Mouse (Mus musculus): Measurements from ENCODE around the gene Acot8. TPM values are rescaled to one million over a fixed set of nuclear protein-coding genes. Genes with fewer than 3 reads are reported as not detected.

Acot8 gene
- 24.1 and 26.4 TPM in 2 replicates for polyA plus RNA-seq (2015; fragmentation: Nextera tagmentation; extraction: Ambion mirVana)

- Histone ChIP-seq H3K4me2 (peak within 1 kb of the TSS; percentile 82), H3K4me1 (peaks cover 47% of the 10 kb centered on the region), H3K27me3 (replicated peaks) (no peaks in the 10 kb centered on the region), H3K27ac (replicated peaks) (peak within 1 kb of the TSS; percentile 91), H3K36me3 (peaks cover 17% of the 10 kb centered on the region), H3K4me3 (replicated peaks) (peak within 1 kb of the TSS; percentile 96), H3K9ac (replicated peaks) (peak within 1 kb of the TSS; percentile 86), H3K9me3 (replicated peaks) (no peaks in the 10 kb centered on the region)
- ATAC-seq (ENCODE audit: low FRiP score) = peak; percentile 97
- WGBS = under 1% methylated on average over 47 of the region's 47 CpGs
Measured at GRCm38 (mm10) chr2:164804533-164805331, at the start of gene Acot8, which contains the start of gene Zswim3. Gene Acot8 (minus strand): TSS chr2:164804882. Gene Zswim3 (plus strand): TSS chr2:164805098.

- Histone ChIP-seq H3K4me1 (no peaks in the 10 kb centered on the region), H3K9ac (replicated peaks) (no peak overlapping the region), H3K4me2 (no peak overlapping the region), H3K36me3 (peaks cover 2% of the 10 kb centered on the region; the same call in 1 of the 2 replicates), H3K27me3 (replicated peaks) (peaks cover 4% of the 10 kb centered on the region), H3K9me3 (replicated peaks) (no peaks in the 10 kb centered on the region), H3K4me3 (replicated peaks) (no peak overlapping the region), H3K27ac (replicated peaks) (no peak overlapping the region)
- 93% methylated on average over 8 of the region's 8 CpGs for WGBS
- ATAC-seq (ENCODE audit: low FRiP score) = no peak
Measured at GRCm38 (mm10) chr2:164850061-164850460, 45.4 kb upstream of the Acot8 start.

DNA sequence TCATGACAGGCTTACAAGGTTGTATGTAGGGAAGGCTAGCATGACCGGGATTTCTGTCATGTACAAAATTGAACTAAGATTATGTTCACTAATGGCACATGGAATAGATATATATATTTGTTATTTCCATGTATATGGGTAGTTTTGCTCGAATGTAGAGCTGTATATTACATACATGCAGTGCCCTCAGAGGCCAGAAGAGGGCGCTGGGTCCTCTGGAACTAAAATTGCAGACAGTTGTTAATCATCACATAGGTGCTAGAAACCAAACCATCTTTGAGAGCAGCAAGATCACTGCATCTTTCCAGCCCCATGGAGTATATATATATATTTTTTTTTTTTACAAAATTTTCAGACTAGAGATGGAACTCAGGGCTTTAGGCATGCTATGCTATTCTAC is 41.1 kb upstream of the Acot8 start:
- Histone ChIP-seq H3K36me3 (peaks cover 2% of the 10 kb centered on the region; the same call in 1 of the 2 replicates), H3K27me3 (replicated peaks) (no peaks in the 10 kb centered on the region), H3K4me1 (no peaks in the 10 kb centered on the region), H3K4me2 (no peak overlapping the region), H3K9ac (replicated peaks) (no peak overlapping the region), H3K4me3 (replicated peaks) (no peak overlapping the region), H3K9me3 (replicated peaks) (no peaks in the 10 kb centered on the region), H3K27ac (replicated peaks) (no peak overlapping the region)
- ATAC-seq (ENCODE audit: low FRiP score) = no peak
- 64% methylated on average over 3 of the region's 3 CpGs for WGBS

DNA sequence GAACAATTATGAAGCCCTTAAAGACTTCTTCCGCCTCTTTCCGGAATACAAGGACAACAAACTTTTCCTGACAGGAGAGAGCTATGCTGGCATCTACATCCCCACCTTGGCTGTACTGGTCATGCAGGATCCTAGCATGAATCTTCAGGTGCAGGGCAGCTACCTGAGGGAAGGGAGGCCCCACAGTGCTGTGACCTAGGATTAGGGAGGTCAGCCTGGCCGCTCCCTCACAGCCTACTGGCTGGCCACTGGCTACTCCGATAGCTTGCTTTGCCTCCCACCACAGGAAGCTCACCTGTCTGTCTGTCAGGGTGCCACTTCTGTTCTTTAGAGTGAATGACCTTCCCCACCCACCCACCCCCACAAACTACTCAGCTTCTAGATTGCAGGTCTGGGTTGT is 30.5 kb upstream of the Acot8 start:
- no peak for ATAC-seq (ENCODE audit: low FRiP score)
- Histone ChIP-seq H3K9me3 (replicated peaks) (no peaks in the 10 kb centered on the region), H3K27ac (replicated peaks) (no peak overlapping the region), H3K27me3 (replicated peaks) (no peaks in the 10 kb centered on the region), H3K36me3 (peaks cover 14% of the 10 kb centered on the region), H3K4me1 (peaks cover 26% of the 10 kb centered on the region), H3K4me3 (replicated peaks) (no peak overlapping the region), H3K9ac (replicated peaks) (no peak overlapping the region), H3K4me2 (peak overlapping the region; percentile 93)
- 98% methylated on average over 4 of the region's 4 CpGs for WGBS

DNA sequence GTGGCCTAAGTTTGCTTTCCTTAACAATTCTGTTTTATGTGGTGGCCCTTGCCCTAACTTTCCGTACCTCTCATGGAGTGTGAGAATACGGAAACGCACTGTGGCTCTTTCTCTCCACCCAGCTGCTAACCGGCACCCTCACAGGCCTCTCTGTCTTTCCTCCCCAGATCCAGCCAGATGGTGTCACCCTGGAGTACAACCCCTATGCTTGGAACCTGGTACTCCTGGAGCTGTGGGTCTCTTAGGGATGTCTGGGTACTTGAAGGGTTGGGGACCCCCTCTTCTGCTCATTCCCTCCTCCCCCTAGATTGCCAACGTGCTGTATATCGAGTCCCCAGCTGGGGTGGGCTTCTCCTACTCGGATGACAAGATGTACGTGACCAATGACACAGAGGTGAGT is 29.8 kb upstream of the Acot8 start:
- peak overlapping the region; percentile 93 for H3K4me2 ChIP-seq
- H3K36me3 ChIP-seq = peaks cover 8% of the 10 kb centered on the region
- peaks cover 26% of the 10 kb centered on the region for H3K4me1 ChIP-seq
- no peaks in the 10 kb centered on the region for H3K9me3 ChIP-seq (replicated peaks)
- 44% methylated on average over 8 of the region's 8 CpGs for WGBS
- peak overlapping the region; percentile 85; the same call in 1 of the 2 replicates for H3K27ac ChIP-seq (replicated peaks)
- no peak for ATAC-seq (ENCODE audit: low FRiP score)
- peak overlapping the region; percentile 78; the same call in 1 of the 2 replicates for H3K9ac ChIP-seq (replicated peaks)
- peak overlapping the region; percentile 78 for H3K4me3 ChIP-seq (replicated peaks)
- H3K27me3 ChIP-seq (replicated peaks) = no peaks in the 10 kb centered on the region

- H3K9ac ChIP-seq (replicated peaks) = peak within 1 kb of the TSS; percentile 78
- WGBS = under 1% methylated on average over 31 of the region's 31 CpGs
- peaks cover 11% of the 10 kb centered on the region for H3K36me3 ChIP-seq
Measured at GRCm38 (mm10) chr2:164833314-164833959, 28.8 kb upstream of the Acot8 start, which contains the start of gene Neurl2. Gene Neurl2 (minus strand): TSS chr2:164833456.

GRCm38 (mm10) chr2:164832748-164833301 is 28.1 kb upstream of the Acot8 start, which contains the start of gene Ctsa:
Gene Ctsa (plus strand): TSS chr2:164832873.
- H3K9me3 ChIP-seq (replicated peaks) = no peaks in the 10 kb centered on the region
- H3K9ac ChIP-seq (replicated peaks) = peak within 1 kb of the TSS; percentile 78
- peaks cover 16% of the 10 kb centered on the region for H3K36me3 ChIP-seq
- WGBS = under 1% methylated on average over 35 of the region's 35 CpGs
- ATAC-seq (ENCODE audit: low FRiP score) = peak; percentile 68
- peak within 1 kb of the TSS; percentile 93 for H3K4me2 ChIP-seq
- peaks cover 26% of the 10 kb centered on the region for H3K4me1 ChIP-seq
- peak within 1 kb of the TSS; percentile 85 for H3K27ac ChIP-seq (replicated peaks)
- no peaks in the 10 kb centered on the region for H3K27me3 ChIP-seq (replicated peaks)
- peak within 1 kb of the TSS; percentile 78 for H3K4me3 ChIP-seq (replicated peaks)

More at GRCm38 (mm10) chr2:164833314-164833959, 28.8 kb upstream of the Acot8 start, which contains the start of gene Neurl2:
- Histone ChIP-seq H3K9me3 (replicated peaks) (no peaks in the 10 kb centered on the region), H3K4me1 (peaks cover 26% of the 10 kb centered on the region), H3K27ac (replicated peaks) (peak within 1 kb of the TSS; percentile 85), H3K4me3 (replicated peaks) (peak within 1 kb of the TSS; percentile 78), H3K27me3 (replicated peaks) (no peaks in the 10 kb centered on the region), H3K4me2 (peak within 1 kb of the TSS; percentile 93)
- peak; percentile 79 for ATAC-seq (ENCODE audit: low FRiP score)

DNA sequence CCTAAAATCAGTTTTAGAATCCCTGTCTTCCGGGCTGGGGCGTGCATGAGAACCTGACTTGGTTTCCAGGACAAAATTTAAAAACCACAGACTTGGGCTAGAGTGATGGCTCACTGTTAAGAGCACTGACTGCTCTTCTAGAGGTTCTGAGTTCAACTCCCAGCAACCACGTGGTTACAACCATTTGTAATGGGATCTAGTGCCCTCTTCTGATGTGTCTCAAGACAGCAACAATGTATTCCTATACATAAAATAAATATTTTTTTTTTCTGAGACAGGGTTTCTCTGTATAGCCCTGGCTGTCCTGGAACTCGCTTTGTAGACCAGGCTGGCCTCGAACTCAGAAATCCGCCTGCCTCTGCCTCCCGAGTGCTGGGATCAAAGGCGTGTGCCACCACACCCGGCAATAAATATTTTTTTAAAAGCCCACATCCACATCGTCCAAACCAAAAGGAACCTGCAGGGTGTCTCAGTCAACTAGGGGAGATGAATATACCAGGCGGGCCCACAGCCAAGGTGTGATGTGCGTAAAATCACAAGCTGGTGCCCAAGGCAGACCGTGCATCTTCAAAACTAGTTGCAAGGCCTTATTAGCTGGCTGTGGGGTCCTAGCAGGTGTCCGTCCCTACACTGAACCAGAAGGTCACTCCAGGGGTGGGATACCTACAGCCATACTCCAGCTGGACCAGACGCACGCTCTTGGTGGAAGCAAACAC is 27.5 kb upstream of the Acot8 start:
- Histone ChIP-seq H3K9ac (replicated peaks) (peak overlapping the region; percentile 78), H3K27ac (replicated peaks) (peak overlapping the region; percentile 85), H3K4me3 (replicated peaks) (peak overlapping the region; percentile 78), H3K4me1 (peaks cover 32% of the 10 kb centered on the region), H3K4me2 (peak overlapping the region; percentile 93), H3K36me3 (peaks cover 22% of the 10 kb centered on the region; the same call in 1 of the 2 replicates), H3K9me3 (replicated peaks) (no peaks in the 10 kb centered on the region), H3K27me3 (replicated peaks) (no peaks in the 10 kb centered on the region)
- 57% methylated on average over 16 of the region's 16 CpGs for WGBS
- peak; percentile 9; the same call in 1 of the 2 replicates for ATAC-seq (ENCODE audit: low FRiP score)

DNA sequence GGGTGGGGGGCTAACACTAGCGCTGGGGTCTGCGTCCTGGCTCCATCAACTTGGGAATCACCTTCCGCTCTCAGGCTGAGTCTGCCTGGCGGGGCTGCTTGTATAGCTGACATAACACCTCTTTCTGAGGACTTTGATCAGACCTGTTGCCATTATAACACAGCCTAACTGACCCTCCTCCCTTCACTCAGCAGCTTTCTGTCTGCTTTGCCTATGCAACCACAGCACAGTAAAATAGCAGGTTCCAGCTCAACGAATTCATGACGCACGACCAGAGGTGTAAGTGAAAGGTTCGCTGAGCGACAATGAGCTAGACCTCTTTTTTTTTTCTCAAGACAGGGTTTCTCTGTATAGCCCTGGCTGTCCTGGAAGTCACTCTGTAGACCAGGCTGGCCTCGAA is 26.3 kb upstream of the Acot8 start:
- WGBS = 91% methylated on average over 10 of the region's 10 CpGs
- Histone ChIP-seq H3K4me3 (replicated peaks) (no peak overlapping the region), H3K9me3 (replicated peaks) (no peaks in the 10 kb centered on the region), H3K27me3 (replicated peaks) (no peaks in the 10 kb centered on the region), H3K9ac (replicated peaks) (no peak overlapping the region), H3K4me2 (no peak overlapping the region), H3K27ac (replicated peaks) (no peak overlapping the region), H3K36me3 (peaks cover 31% of the 10 kb centered on the region), H3K4me1 (peaks cover 37% of the 10 kb centered on the region)
- ATAC-seq (ENCODE audit: low FRiP score) = no peak

DNA sequence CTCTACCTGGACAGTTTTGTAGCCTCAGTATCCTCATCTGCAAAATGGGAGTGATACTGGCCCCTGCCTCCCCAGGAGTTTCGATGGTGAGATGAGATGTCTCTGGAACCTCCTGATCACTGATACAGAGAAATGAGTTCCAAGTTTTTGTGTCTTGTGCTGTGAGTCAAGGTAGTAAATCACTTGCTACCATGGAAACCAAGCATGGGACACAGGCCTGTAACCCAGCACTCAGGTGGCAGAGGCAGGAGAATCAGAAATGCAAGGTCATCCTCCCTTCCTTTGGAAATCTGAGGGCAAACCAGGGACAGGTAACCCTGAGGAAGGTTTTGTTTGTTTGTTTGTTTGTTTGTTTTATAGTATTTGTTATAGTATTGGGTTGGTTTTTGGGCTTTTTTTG is 24.4 kb upstream of the Acot8 start:
- ATAC-seq (ENCODE audit: low FRiP score) = no peak
- Histone ChIP-seq H3K27ac (replicated peaks) (no peak overlapping the region), H3K4me1 (peaks cover 29% of the 10 kb centered on the region), H3K27me3 (replicated peaks) (no peaks in the 10 kb centered on the region), H3K4me2 (no peak overlapping the region), H3K9me3 (replicated peaks) (no peaks in the 10 kb centered on the region), H3K36me3 (peaks cover 46% of the 10 kb centered on the region), H3K4me3 (replicated peaks) (no peak overlapping the region), H3K9ac (replicated peaks) (no peak overlapping the region)
- WGBS = 92% methylated on average over 1 of the region's 1 CpGs

- H3K4me3 ChIP-seq (replicated peaks) = no peak within 1 kb of the TSS
- ATAC-seq (ENCODE audit: low FRiP score) = no peak
- H3K27ac ChIP-seq (replicated peaks) = no peak within 1 kb of the TSS
- no peak within 1 kb of the TSS for H3K9ac ChIP-seq (replicated peaks)
- WGBS = 95% methylated on average over 6 of the region's 6 CpGs
- no peak within 1 kb of the TSS for H3K4me2 ChIP-seq
- no peaks in the 10 kb centered on the region for H3K27me3 ChIP-seq (replicated peaks)
- H3K9me3 ChIP-seq (replicated peaks) = no peaks in the 10 kb centered on the region
- peaks cover 46% of the 10 kb centered on the region for H3K36me3 ChIP-seq
- H3K4me1 ChIP-seq = peaks cover 34% of the 10 kb centered on the region
Measured at GRCm38 (mm10) chr2:164828437-164828836, 23.8 kb upstream of the Acot8 start, which contains the start of gene Spata25. Gene Spata25 (minus strand): TSS chr2:164828537.

Measured in neural tube, embryonic 15.5 days (tissue).